12 mouse cellular contexts compared by ENCODE assay signal in the genomic region with DNA sequence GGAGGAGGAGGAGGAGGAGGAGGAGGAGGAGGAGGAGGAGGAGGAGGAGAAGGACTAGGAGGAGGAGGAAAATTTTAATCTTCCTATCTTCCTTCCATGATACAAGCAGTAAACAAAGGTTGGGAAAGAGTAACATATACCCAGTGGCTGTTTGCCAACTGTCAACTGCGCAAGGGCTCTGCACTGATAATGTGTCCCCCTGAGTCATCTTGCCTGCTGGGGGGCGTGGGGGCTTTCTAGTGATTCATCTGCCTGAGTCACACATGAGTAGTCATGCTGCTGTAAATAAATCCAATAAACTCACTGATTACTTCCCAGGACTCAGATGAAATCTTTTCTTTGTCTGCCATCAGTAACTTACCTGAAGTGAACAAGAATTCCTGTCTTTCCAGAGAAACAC.
A peak's percentile ranks its signal among the peaks of the same experiment; 100 is the strongest.
DNase-seq lines count a peak whose midpoint lies in the region.
"Had no signal": no experiment of that assay in that cellular context is flagged by ENCODE, and none has a peak within 500 bp of the region (broad histone marks: within the 10 kb centered on the region; RNA-seq: fewer than 3 reads in every experiment).

No protein-coding gene starts in this region.

- peak; percentile 3 to 20 for DNase-seq in frontal cortex, adult 2 months (ENCODE audit: extremely low spot score in 1 of 2, low spot score in 1 of 2)
- DNase-seq in frontal cortex, postnatal 25 days (ENCODE audit: low spot score in 2 of 2) = no peak
- peak; percentile 80 for DNase-seq in NIH3T3 (ENCODE audit: low read depth)
- DNase-seq in adrenal gland, postnatal 4 days (ENCODE audit: low spot score in 2 of 2) = peak; percentile 3 to 33
- DNase-seq in right cerebral cortex, postnatal 14 days = peak; percentile 4
- DNase-seq in frontal cortex, postnatal 14 days (ENCODE audit: low spot score in 2 of 2) = no peak
- no peak for DNase-seq in embryo, embryonic 10.5 days (ENCODE audit: low spot score)
- DNase-seq in testis, postnatal 14 days (ENCODE audit: low spot score) = no peak
- DNase-seq: cerebellum, postnatal 14 days; heart, adult 11 months; kidney, adult 2 months; lung, postnatal 14 days had no signal

Comparison
In these comparisons a context has a peak if more than half of its experiments do, and no peak if none do; other contexts are left out.
1. DNase-seq: peak in frontal cortex, adult 2 months (2 of 2), NIH3T3 (single experiment), adrenal gland, postnatal 4 days (2 of 2) and right cerebral cortex, postnatal 14 days (single experiment); none in frontal cortex, postnatal 25 days (0 of 2), frontal cortex, postnatal 14 days (0 of 2), embryo, embryonic 10.5 days (single experiment) and testis, postnatal 14 days (single experiment).